Mouse (Mus musculus) midbrain, embryonic 14.5 days (tissue): ENCODE results near the gene Rexo1. TPM values are rescaled to one million over a fixed set of nuclear protein-coding genes. Genes with fewer than 3 reads are reported as not detected.

Experiments used
- ATAC-seq: fragments of 200-750 bp; cut with Nextera tagmentation; 2 replicates; pipeline ENCODE4 v1.8.0; 2017; ENCODE audit warnings: moderate number of reproducible peaks, moderate library complexity; ENCODE audit not compliant: low FRiP score, low TSS enrichment
- DNase-seq: peaks from one replicate; pipeline ENCODE4 v3.0.0-alpha.2; 2015
- H3K27ac ChIP-seq: fragments of 300-500 bp; sonication (generic); replicated peaks from 2 replicates; pipeline ENCODE4 v1.5.1; 2014; ENCODE audit warnings: mild to moderate bottlenecking, low read depth, low read length, moderate library complexity
- H3K27me3 ChIP-seq: fragments of 300-500 bp; sonication (generic); 2 replicates; pipeline ENCODE4 v1.6.1; 2014; ENCODE audit warnings: low read length, control low read depth, mixed read lengths; ENCODE audit not compliant: control insufficient read depth, insufficient read depth
- H3K36me3 ChIP-seq: fragments of 300-500 bp; sonication (generic); 2 replicates; pipeline ENCODE4 v1.6.1; 2014; ENCODE audit warnings: low read length, control low read depth; ENCODE audit not compliant: control insufficient read depth, insufficient read depth
- H3K4me1 ChIP-seq: fragments of 300-500 bp; sonication (generic); 2 replicates; pipeline ENCODE4 v1.6.1; 2014; ENCODE audit warnings: mild to moderate bottlenecking, antibody characterized with exemption, low read length, control low read depth; ENCODE audit not compliant: control insufficient read depth, insufficient read depth
- H3K4me2 ChIP-seq: fragments of 300-500 bp; sonication (generic); 2 replicates; pipeline ENCODE4 v1.6.1; 2014; ENCODE audit warnings: mild to moderate bottlenecking, low read length, moderate library complexity
- H3K4me3 ChIP-seq: fragments of 300-500 bp; sonication (generic); replicated peaks from 2 replicates; pipeline ENCODE4 v1.5.1; 2014; ENCODE audit warnings: low read depth, low read length
- H3K9ac ChIP-seq: fragments of 300-500 bp; sonication (generic); replicated peaks from 2 replicates; pipeline ENCODE4 v1.6.1; 2014; ENCODE audit warnings: mild to moderate bottlenecking, low read length, moderate library complexity
- H3K9me3 ChIP-seq: fragments of 300-500 bp; sonication (generic); 2 replicates; pipeline ENCODE4 v1.6.1; 2016; ENCODE audit warnings: low read length, control low read depth, mixed read lengths; ENCODE audit not compliant: control insufficient read depth
- WGBS: fragments of 180-500 bp; shearing (Covaris S2); extraction: QIAGEN DNeasy Blood & Tissue Kit; methylation state at CpG from one replicate; pipeline ENCODE4 v1.1.7; 2014; 5-methylcytosine and 5-hydroxymethylcytosine counted together
- polyA plus RNA-seq: library from polyadenylated mRNA; unstranded; fragments of >200 nt; fragmentation: Nextera tagmentation; extraction: Ambion mirVana; gene quantifications from 2 replicates; pipeline ENCODE4 v1.2.1, GENCODE M21; 2014

The Rexo1 gene
- polyA plus RNA-seq, 1 experiment from 2014 or later = 34.2 TPM

DNA sequence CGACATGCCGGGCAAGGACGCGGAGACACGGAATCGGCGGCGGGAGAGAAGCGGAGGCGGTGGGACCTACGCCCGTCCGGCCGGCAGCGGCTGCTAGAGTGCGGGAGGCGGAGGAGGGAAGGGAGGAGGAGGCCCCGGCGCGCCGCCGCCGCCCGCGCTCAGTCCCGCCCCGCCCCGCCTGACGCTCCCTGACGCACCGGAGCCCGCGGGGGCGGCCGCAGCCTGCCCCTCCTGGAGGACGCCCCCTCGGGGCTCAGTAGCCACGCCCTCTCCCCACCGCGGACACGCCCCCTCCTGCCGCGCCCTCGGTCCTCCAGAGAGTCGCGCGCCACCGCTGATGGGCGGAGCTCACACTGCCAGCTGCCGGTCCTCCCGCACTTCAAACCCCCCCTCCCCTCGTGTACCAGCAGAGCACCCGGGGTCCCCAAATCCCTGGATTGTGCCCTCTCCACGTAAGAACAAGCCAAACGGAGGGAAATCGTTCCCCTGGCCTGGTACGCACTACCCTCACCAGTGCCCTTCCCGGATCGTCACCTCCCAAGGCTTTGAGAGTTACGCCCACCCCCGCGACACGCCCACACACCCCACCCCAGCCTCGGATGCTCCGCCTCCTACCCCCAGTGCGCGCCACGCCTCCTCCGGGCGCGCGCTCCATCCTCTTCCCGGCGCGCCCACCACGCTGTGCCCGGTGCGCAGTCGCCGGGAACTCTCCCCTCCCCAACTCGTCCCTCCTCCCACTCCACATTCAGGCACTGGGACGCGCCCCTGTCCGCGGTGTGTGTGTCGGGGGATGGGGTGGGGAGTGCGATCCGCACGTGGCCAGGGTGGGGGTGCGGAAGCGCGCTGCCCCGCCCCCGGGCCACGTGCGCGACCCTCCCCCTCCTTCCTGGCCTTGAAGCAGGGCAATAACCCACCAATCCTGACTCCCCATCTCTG lies 16.1 kb upstream of the Rexo1 start, which contains the start of gene Klf16:
Klf16 (minus strand) TSS at position 127 of the 936 bp plus-strand sequence.
- WGBS = under 1% methylated on average over 76 of the region's 97 CpGs
- Histone ChIP-seq H3K4me2 (peak within 1 kb of the TSS; percentile 91), H3K9ac (peak within 1 kb of the TSS; percentile 71), H3K27me3 (no peaks in the 10 kb centered on the region), H3K9me3 (no peaks in the 10 kb centered on the region), H3K4me1 (peaks cover 30% of the 10 kb centered on the region), H3K4me3 (peak within 1 kb of the TSS; percentile 80), H3K27ac (peak within 1 kb of the TSS; percentile 81), H3K36me3 (peaks cover 3% of the 10 kb centered on the region; the same call in 1 of the 2 replicates)
- ATAC-seq (peak; percentile 83), DNase-seq (peak; percentile 93)

DNA sequence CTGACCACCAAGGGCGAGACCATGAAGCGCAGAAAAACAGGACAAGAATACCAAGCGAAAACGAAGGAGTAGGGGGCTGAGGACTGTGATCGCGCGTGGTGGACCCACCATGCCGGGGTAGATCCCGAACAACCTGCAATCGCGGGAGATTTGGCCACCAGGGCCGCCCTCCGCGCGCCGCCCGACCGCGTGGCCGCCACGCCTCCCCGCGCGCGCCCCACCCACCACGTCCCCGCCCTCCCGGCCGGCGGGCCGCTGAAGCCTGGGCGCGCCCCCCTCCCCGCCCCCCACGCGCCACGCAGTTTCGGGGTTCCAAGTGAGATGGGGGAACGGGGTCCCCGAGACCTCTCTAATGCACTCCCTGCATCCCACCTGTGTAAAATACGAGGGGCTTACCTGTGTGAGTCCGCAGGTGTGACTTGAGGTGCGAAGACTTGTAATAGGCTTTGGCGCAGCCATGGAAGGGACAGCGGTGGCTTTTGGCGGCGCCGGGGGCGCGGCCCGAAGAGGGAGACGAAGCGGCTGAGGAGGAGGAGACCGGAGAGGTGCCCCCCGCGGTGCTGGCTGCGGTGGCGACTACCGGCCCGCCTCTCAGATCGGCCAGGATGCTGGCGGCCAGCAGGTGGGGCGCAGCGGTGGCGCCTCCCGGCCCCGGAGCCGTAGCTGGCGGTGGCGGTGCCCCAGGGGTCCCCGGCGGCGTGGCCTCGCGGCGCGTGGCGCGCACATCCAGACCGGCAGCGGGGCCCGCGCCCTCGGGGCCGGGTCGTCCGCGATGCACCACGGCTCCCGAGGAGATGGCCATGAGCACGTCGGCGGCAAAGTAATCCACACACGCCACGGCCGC lies 15.2 kb upstream of the Rexo1 start:
- DNase-seq (peak; percentile 67), ATAC-seq (peak; percentile 3; the same call in 1 of the 2 replicates)
- Histone ChIP-seq H3K4me3 (peak overlapping the region; percentile 80), H3K9me3 (no peaks in the 10 kb centered on the region), H3K27ac (peak overlapping the region; percentile 81), H3K27me3 (no peaks in the 10 kb centered on the region), H3K36me3 (peaks cover 3% of the 10 kb centered on the region; the same call in 1 of the 2 replicates), H3K9ac (peak overlapping the region; percentile 71), H3K4me1 (peaks cover 30% of the 10 kb centered on the region), H3K4me2 (peak overlapping the region; percentile 91)
- under 1% methylated on average over 94 of the region's 96 CpGs for WGBS

DNA sequence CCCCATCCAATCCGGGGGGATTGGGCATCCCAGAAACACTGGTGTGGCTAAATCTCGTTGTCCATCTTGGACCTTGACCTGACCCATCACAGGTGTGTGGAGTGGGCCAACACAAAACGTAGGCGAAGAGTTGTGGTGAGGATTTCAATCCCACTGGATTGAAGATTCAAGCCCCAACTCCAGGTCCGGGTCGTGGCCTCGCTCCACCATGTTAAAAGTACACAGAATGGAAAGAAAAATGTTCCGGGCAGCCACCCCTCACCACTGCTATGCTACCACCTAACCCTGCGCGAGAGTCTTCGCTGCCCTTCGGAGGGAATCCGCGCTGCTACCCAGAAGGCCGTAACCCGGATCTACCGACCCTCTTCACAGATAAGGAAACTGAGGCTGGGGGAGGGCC lies 14.6 kb upstream of the Rexo1 start:
- Histone ChIP-seq H3K27ac (no peak overlapping the region), H3K9ac (peak overlapping the region; percentile 71), H3K4me3 (peak overlapping the region; percentile 80), H3K4me1 (peaks cover 36% of the 10 kb centered on the region), H3K36me3 (no peaks in the 10 kb centered on the region), H3K9me3 (no peaks in the 10 kb centered on the region), H3K4me2 (peak overlapping the region; percentile 91), H3K27me3 (no peaks in the 10 kb centered on the region)
- DNase-seq = no peak
- 16% methylated on average over 17 of the region's 17 CpGs for WGBS
- ATAC-seq = no peak

DNA sequence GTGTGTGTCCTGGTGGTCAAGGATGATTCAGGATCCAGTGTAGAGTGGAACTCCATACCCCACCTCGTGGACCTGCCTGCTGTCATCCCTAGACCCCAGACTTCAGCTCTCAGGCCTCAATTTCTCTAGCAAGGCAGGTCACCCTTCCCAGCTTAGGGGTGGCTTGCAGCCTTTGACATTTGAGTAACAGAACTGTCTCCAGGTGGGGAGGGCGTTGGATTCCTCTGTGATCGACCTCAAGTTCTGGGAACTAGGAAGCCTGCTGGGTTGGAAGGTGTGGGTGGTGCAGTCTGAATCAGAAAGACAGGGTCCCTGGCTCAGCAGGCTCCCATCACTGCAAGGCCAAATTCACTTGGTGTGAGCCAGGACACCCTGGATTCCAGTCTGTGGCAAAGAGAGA lies 13.5 kb upstream of the Rexo1 start:
- Histone ChIP-seq H3K4me3 (no peak overlapping the region), H3K27ac (no peak overlapping the region), H3K4me1 (peaks cover 42% of the 10 kb centered on the region), H3K27me3 (no peaks in the 10 kb centered on the region), H3K36me3 (no peaks in the 10 kb centered on the region), H3K9ac (no peak overlapping the region), H3K4me2 (no peak overlapping the region), H3K9me3 (no peaks in the 10 kb centered on the region)
- ATAC-seq = no peak
- WGBS = 81% methylated on average over 3 of the region's 3 CpGs
- DNase-seq = no peak

DNA sequence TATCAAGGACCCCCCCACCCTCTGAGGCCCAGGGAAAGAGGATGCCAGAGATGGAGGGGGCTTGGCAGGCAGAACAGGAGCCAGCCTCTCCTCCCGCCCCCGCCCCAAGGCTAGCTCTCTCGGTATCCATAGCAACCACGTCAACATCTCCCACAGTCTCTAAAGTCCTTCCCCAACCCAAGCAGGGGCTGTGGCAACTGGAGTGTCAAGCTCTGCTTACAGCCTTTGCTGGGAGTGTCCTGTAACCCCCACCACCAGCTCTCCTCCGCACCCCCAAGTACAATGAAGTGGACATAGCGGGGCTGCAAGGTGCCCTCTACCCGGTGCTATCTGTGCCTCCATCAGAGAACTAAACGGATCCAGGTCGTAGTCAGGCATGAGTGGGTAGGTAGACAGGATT lies 12.6 kb upstream of the Rexo1 start:
- ATAC-seq = no peak
- peak overlapping the region; percentile 37; the same call in 1 of the 2 replicates for H3K27ac ChIP-seq
- H3K36me3 ChIP-seq = 0 out of 2 replicates have a peak, but pooled peaks cover under 1% of the 10 kb centered on the region
- no peak overlapping the region for H3K4me3 ChIP-seq
- peaks cover 42% of the 10 kb centered on the region for H3K4me1 ChIP-seq
- DNase-seq = peak; percentile 40
- no peaks in the 10 kb centered on the region for H3K9me3 ChIP-seq
- H3K27me3 ChIP-seq = no peaks in the 10 kb centered on the region
- H3K4me2 ChIP-seq = no peak overlapping the region
- H3K9ac ChIP-seq = no peak overlapping the region; the same call in 1 of the 2 replicates
- WGBS = 49% methylated on average over 9 of the region's 9 CpGs

DNA sequence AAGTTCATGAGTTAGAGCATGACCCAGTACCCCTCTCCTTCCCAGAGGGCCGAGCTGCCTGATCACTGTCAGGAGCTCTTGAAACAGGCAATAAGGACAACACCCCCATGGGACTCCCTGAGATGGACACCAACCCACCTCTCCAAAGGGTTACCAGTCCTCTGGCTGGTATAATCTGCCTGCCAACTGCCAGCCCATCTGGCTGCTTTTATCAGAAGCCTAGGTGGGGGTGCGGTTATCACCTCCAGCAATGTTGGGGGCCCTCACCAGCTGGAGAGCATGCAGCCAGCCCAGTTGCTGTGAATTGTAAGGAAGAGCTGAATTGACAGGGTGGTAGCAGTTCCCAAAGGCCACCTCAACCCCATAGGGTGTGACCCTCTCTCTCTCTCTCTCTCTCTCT lies 11.1 kb upstream of the Rexo1 start:
- 80% methylated on average over 2 of the region's 2 CpGs for WGBS
- Histone ChIP-seq H3K27me3 (no peaks in the 10 kb centered on the region), H3K4me1 (peaks cover 37% of the 10 kb centered on the region), H3K36me3 (peaks cover 10% of the 10 kb centered on the region), H3K9ac (no peak overlapping the region), H3K4me3 (no peak overlapping the region), H3K4me2 (no peak overlapping the region), H3K9me3 (no peaks in the 10 kb centered on the region), H3K27ac (no peak overlapping the region)
- DNase-seq = no peak
- no peak for ATAC-seq

DNA sequence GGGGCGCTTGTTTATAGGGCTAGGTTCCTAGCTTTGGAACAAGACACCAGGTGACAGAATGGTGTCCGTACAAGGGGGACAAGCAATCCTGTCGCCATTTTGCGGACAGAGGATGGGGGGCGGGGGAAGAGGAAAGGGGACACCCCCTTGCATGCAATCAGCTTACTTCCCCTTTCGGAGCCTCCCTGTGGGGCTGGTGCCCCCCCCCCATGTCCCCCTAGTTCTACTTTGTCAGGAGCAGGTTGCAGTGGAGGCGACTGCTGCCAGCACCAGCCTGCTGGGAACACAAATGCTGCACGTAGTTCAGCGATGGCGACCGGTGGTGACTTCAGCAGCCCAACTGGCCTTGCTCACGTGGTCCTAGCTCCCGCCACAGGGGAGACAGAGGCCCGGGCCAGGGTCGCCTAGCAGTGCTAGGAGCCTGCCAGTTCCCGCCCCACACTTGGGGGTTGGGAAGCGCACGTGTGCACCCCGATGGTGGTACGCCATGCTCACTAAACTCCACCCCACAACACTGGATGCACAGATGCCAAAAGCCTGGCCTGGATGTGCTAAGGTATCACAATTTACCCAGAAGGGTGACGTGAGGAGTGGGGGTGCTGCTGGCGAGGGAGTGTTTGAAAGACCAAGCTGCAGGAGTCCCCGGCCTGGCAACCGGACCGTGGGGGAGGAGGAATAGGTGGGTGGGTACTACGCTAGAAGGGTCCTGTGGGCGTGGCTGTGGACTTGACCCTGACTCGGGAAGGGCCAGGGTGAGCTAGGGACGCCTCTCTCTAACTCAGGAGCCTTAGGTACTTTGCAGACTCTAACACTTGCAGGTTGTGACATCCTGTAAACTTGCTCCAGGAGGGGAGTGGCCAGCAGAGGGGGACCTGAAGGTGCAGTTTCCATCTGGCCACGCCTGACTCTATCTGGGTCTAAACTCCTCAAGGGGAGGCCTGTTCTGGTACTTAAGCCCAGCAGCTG lies 9.8 kb upstream of the Rexo1 start:
- peak overlapping the region; percentile 27 for H3K27ac ChIP-seq
- 19% methylated on average over 30 of the region's 30 CpGs for WGBS
- peaks cover 42% of the 10 kb centered on the region for H3K4me1 ChIP-seq
- H3K36me3 ChIP-seq = peaks cover 10% of the 10 kb centered on the region
- peak overlapping the region; percentile 36; the same call in 1 of the 2 replicates for H3K9ac ChIP-seq
- no peaks in the 10 kb centered on the region for H3K9me3 ChIP-seq
- H3K4me3 ChIP-seq = no peak overlapping the region
- peak; percentile 43 for DNase-seq
- H3K4me2 ChIP-seq = peak overlapping the region; percentile 37
- no peaks in the 10 kb centered on the region for H3K27me3 ChIP-seq
- no peak for ATAC-seq
